Mouse (Mus musculus) cerebellum, adult 2 months (tissue): ENCODE measurements around the gene Kmt2e.
A peak's percentile ranks its signal among the peaks of the same experiment; 100 is the strongest.

Source experiments
- CTCF ChIP-seq: fragments of 200-500 bp; IDR thresholded peaks from 2 replicates; pipeline ENCODE4 v1.5.1; 2011; ENCODE audit warnings: low read depth, mild to moderate bottlenecking, control low read depth, low read length, moderate library complexity, borderline replicate concordance; ENCODE audit not compliant: insufficient read depth
- POLR2A ChIP-seq: fragments of 200-500 bp; IDR thresholded peaks from 2 replicates; pipeline ENCODE4 v1.6.1; 2011; ENCODE audit warnings: low read length, control low read depth, borderline replicate concordance; ENCODE audit not compliant: insufficient read depth

- TF ChIP-seq POLR2A, result peak; percentile 75; the same call in 1 of the 2 replicates
- no peak for TF ChIP-seq CTCF
Observed at GRCm38 (mm10) chr5:23432708-23433645, 1.3 kb upstream of the Kmt2e start.
